Mouse (Mus musculus) midbrain, embryonic 12.5 days (tissue): Measurements from ENCODE around the gene Sema6d. TPM values are rescaled to one million over a fixed set of nuclear protein-coding genes. Genes with fewer than 3 reads are reported as not detected.

Experiments
- ATAC-seq: fragments of 200-750 bp; cut with Nextera tagmentation; 2 replicates; pipeline ENCODE4 v1.8.0; 2017; ENCODE audit warnings: low read depth, moderate TSS enrichment, moderate library complexity; ENCODE audit not compliant: low FRiP score
- H3K27ac ChIP-seq: fragments of 300-500 bp; sonication (generic); replicated peaks from 2 replicates; pipeline ENCODE4 v1.5.1; 2016; ENCODE audit warnings: mild to moderate bottlenecking
- H3K27me3 ChIP-seq: fragments of 300-500 bp; sonication (generic); 2 replicates; pipeline ENCODE4 v1.6.1; 2016; ENCODE audit warnings: mild to moderate bottlenecking
- H3K36me3 ChIP-seq: fragments of 300-500 bp; sonication (generic); 2 replicates; pipeline ENCODE4 v1.6.1; 2016
- H3K4me1 ChIP-seq: fragments of 300-500 bp; sonication (generic); 2 replicates; pipeline ENCODE4 v1.6.1; 2016
- H3K4me2 ChIP-seq: fragments of 300-500 bp; sonication (generic); replicated peaks from 2 replicates; pipeline ENCODE4 v1.6.1; 2016; ENCODE audit warnings: mild to moderate bottlenecking, moderate library complexity
- H3K4me3 ChIP-seq: fragments of 300-500 bp; sonication (generic); 2 replicates; pipeline ENCODE4 v1.5.1; 2016; ENCODE audit warnings: mild to moderate bottlenecking
- H3K9ac ChIP-seq: fragments of 300-500 bp; sonication (generic); replicated peaks from 2 replicates; pipeline ENCODE4 v1.6.1; 2016; ENCODE audit warnings: mild to moderate bottlenecking, moderate library complexity
- H3K9me3 ChIP-seq: fragments of 300-500 bp; sonication (generic); 2 replicates; pipeline ENCODE4 v1.6.1; 2016; ENCODE audit warnings: mild to moderate bottlenecking
- WGBS: fragments of 180-500 bp; shearing (Covaris S2); methylation state at CpG from one replicate; pipeline ENCODE4 v1.1.7; 2016; 5-methylcytosine and 5-hydroxymethylcytosine counted together
- polyA plus RNA-seq: library from polyadenylated mRNA; unstranded; fragments of >200 nt; fragmentation: Nextera tagmentation; extraction: Ambion mirVana; gene quantifications from 2 replicates; pipeline ENCODE4 v1.2.1, GENCODE M21; 2016

Sema6d gene
- polyA plus RNA-seq, 1 experiment from 2014 or later = 17.5 TPM

DNA sequence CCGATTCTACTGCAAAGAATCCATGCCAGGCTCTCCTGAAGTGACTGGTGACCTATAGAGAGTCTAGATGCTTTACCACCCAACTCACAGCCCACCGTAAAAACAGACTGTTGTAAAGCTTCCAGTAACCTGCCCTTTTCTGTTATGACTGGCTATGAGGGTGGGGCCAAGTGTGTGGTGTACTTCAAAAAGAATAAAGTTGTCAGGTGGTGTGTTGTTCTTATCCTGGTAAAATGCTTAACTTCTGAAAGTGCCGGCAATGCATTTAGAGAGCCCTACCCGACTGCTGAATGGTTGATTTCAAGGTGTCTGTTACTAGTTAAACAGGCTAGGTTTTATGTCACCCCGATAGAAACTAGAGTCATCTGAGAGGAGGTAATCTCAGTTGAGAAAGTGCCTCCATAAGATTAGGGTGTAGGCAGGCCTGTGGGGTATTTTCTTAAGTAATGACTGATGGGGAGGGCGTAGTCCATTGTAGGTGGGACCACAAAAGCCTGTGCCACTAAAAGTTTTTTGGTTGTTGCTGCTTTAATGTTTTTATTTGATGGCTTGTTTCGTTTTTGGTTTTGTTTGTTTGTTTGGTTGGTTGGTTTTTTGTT, 544.7 kb downstream of the Sema6d start:
- WGBS = 89% methylated on average over 7 of the region's 7 CpGs
- H3K27me3 ChIP-seq = peaks cover 5% of the 10 kb centered on the region; the same call in 1 of the 2 replicates
- no peaks in the 10 kb centered on the region for H3K9me3 ChIP-seq
- H3K36me3 ChIP-seq = no peaks in the 10 kb centered on the region
- H3K4me3 ChIP-seq = no peak overlapping the region
- ATAC-seq = no peak
- no peak overlapping the region for H3K4me2 ChIP-seq
- H3K27ac ChIP-seq = no peak overlapping the region
- no peak overlapping the region for H3K9ac ChIP-seq
- H3K4me1 ChIP-seq = peaks cover 8% of the 10 kb centered on the region

DNA sequence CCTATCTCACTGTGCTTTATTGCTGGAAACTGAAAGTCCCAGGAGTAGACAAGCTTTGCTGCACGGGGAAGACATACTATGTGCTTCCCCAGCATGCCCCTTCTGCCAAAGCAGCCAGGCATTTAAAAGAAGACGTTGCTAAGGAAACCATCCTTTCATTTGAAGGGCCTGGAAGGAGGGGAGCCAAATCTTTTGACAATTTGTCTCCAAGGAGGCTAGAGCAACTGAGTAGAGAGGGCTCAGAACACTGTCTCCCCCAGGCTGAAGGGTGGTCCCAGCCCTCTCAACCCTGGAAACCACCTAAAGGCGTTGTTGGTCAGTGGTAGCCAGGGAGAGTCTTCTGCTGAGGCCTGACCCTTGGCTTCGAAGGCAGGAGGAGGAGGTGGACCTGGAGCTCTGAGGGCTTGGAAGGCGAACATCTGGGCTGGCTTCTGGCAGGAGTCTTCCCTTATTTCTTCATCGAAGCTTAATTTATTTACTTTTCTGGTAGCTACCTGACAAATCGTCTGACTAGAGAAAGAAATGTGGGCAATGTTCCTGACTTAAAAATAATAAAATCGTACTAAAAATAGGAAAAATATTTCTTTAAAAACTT, 545.6 kb downstream of the Sema6d start:
- H3K4me1 ChIP-seq = peaks cover 8% of the 10 kb centered on the region
- no peak overlapping the region for H3K4me2 ChIP-seq
- 38% methylated on average over 8 of the region's 8 CpGs for WGBS
- peaks cover 5% of the 10 kb centered on the region; the same call in 1 of the 2 replicates for H3K27me3 ChIP-seq
- ATAC-seq = no peak
- no peak overlapping the region for H3K4me3 ChIP-seq
- H3K36me3 ChIP-seq = no peaks in the 10 kb centered on the region
- H3K9ac ChIP-seq = no peak overlapping the region
- no peak overlapping the region for H3K27ac ChIP-seq
- H3K9me3 ChIP-seq = no peaks in the 10 kb centered on the region

DNA sequence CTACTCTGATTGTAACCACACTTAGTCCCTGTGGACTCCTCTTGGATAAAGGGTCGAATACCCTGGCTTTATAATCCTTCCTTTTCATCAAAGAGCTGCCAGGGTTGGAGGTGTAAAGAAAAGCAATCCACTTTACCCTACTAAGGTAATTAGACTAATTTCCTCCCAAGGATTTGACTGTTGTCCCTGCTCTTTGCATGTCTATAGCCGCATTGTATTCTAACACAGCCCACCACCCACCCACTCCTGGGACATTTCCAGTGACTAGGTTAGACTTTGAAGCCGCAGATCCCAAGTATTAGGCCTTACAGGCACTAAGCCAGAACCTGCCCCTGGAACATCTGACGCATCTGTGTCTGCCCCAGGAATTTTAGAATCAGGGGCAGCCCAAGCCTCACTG, 547.3 kb downstream of the Sema6d start:
- H3K9me3 ChIP-seq = no peaks in the 10 kb centered on the region

DNA sequence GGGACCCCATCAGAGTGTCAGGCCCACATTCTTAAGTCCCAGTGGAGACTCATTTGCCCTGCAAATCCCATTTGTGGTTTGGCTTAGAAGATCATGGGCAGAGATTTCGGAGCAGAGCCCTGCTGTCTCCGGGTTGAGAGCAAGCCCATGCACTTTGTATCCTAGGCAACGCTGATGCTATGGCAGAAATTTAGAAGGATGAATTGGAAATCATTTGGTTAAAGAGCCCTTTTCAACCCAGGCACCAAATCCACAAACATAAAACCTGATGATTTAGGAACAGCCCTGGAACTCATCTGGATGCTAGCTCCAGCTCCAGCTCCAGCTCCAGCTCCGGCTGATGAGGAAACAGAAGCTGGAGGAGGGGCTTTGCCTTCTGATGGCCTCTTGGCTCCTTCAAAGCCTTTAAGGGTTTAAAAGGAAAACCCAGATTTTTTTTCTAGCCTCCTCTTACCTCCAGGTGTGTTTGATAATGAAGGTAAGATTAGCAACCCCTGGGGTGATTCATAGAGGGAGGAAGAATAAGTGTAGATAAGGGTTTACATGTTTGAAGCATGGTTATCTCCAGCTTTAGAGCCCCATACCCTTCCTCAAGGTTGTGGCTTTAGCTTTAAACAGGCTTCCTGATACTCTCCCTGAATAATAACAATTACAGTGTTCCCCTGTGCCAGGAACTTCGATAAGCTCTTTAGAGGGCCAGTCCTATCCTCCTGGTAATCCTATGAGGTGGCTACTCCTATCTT, 549.6 kb downstream of the Sema6d start:
- H3K4me1 ChIP-seq = peaks cover 13% of the 10 kb centered on the region
- no peaks in the 10 kb centered on the region for H3K36me3 ChIP-seq
- H3K4me3 ChIP-seq = no peak overlapping the region
- peaks cover 5% of the 10 kb centered on the region; the same call in 1 of the 2 replicates for H3K27me3 ChIP-seq
- WGBS = 38% methylated on average over 5 of the region's 5 CpGs
- no peak overlapping the region for H3K9ac ChIP-seq
- no peak overlapping the region for H3K4me2 ChIP-seq
- no peaks in the 10 kb centered on the region for H3K9me3 ChIP-seq
- H3K27ac ChIP-seq = no peak overlapping the region
- ATAC-seq = 0 out of 2 replicates have a peak, but pooled peaks have one; percentile 4

More for the DNA sequence above, 547.3 kb downstream of the Sema6d start:
- WGBS = 39% methylated on average over 4 of the region's 4 CpGs
- Histone ChIP-seq H3K4me3 (no peak overlapping the region), H3K27ac (no peak overlapping the region), H3K4me1 (peaks cover 13% of the 10 kb centered on the region), H3K27me3 (peaks cover 5% of the 10 kb centered on the region; the same call in 1 of the 2 replicates), H3K36me3 (no peaks in the 10 kb centered on the region), H3K4me2 (no peak overlapping the region), H3K9ac (no peak overlapping the region)
- ATAC-seq = no peak

DNA sequence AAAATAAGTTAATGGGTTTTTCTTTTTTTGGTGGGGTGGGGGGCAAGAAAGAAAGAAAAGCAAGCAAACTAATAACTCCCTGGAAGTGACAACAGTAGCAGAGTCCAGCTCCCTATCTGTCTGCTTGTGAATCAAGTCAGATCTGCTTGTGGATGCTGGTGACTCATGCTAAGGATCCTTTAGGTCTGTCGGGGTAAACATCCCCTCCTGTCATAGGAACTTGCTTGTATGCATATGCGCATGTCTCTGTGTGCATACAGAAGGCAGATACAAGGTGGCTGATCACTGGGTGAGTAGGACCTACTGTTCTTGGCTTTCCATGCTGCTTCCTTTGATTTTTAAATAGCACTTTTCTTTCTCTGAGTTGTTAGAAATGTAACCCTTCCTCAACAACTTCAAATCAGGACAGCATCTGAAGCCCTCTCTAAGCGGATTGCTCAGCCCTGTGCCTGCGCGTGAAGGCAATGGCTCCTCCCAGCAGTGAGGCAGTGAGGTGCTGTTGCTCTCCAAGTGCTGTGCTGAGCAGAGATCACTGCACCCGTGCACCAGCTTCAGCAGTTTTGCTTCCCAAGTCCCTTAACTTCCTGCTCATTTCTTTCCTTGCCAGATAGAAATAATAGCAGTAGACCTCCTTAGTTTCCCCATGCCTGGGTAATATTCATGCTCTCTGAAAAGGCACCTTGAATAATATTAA, 550.9 kb downstream of the Sema6d start:
- Histone ChIP-seq H3K4me2 (no peak overlapping the region), H3K4me1 (peaks cover 8% of the 10 kb centered on the region; the same call in 1 of the 2 replicates), H3K9me3 (no peaks in the 10 kb centered on the region), H3K36me3 (no peaks in the 10 kb centered on the region), H3K4me3 (no peak overlapping the region), H3K27me3 (peaks cover 5% of the 10 kb centered on the region; the same call in 1 of the 2 replicates), H3K9ac (no peak overlapping the region), H3K27ac (no peak overlapping the region)
- WGBS = 41% methylated on average over 6 of the region's 6 CpGs
- ATAC-seq = no peak

DNA sequence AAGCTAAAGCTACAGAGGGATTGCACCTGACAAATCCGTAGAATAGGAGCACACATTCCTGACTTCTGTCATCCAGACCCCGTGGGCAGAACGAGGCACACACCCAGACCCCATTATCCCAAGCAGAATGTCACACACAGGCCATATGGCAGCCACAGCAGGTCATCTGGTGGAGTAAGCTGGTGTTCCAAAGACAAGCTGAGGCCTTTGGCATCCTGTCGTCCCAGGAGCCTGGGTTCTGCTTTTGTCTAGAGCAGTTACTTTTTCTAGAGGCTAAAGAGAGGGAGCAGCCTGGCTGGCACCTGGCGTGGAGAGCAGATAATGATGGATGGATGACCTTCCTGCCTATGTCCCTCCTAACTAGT, 551.4 kb downstream of the Sema6d start:
- H3K27ac ChIP-seq = no peak overlapping the region
- no peak overlapping the region for H3K4me2 ChIP-seq
- H3K27me3 ChIP-seq = peaks cover 5% of the 10 kb centered on the region; the same call in 1 of the 2 replicates
- peaks cover 8% of the 10 kb centered on the region; the same call in 1 of the 2 replicates for H3K4me1 ChIP-seq
- ATAC-seq = no peak
- WGBS = 28% methylated on average over 5 of the region's 5 CpGs
- no peak overlapping the region for H3K4me3 ChIP-seq
- no peaks in the 10 kb centered on the region for H3K9me3 ChIP-seq
- H3K9ac ChIP-seq = no peak overlapping the region
- no peaks in the 10 kb centered on the region for H3K36me3 ChIP-seq

DNA sequence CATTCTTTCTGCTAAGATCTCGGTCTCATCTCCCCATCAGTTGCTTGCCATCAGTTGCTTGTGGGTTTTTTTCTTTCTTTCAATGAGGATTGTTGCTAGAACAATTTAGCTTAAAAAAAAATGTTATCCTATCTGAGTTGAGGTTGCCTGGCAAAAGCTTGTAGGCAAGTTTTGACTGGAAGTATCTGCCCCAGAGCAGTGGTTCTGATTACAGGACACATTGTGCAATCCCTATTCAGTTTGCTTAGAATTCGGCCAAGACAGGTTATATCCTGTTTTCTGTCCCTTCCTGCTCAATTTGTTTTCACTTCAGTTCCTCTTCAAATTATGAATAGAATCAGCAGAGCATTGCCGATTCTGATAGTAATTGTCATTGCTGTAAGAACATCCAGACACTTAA, 552.4 kb downstream of the Sema6d start:
- no peak for ATAC-seq
- H3K9me3 ChIP-seq = no peaks in the 10 kb centered on the region
- no peak overlapping the region for H3K27ac ChIP-seq
- H3K27me3 ChIP-seq = peaks cover 5% of the 10 kb centered on the region; the same call in 1 of the 2 replicates
- H3K4me1 ChIP-seq = peaks cover 8% of the 10 kb centered on the region; the same call in 1 of the 2 replicates
- H3K4me2 ChIP-seq = no peak overlapping the region
- no peak overlapping the region for H3K9ac ChIP-seq
- 62% methylated on average over 3 of the region's 3 CpGs for WGBS
- H3K4me3 ChIP-seq = no peak overlapping the region
- no peaks in the 10 kb centered on the region for H3K36me3 ChIP-seq

DNA sequence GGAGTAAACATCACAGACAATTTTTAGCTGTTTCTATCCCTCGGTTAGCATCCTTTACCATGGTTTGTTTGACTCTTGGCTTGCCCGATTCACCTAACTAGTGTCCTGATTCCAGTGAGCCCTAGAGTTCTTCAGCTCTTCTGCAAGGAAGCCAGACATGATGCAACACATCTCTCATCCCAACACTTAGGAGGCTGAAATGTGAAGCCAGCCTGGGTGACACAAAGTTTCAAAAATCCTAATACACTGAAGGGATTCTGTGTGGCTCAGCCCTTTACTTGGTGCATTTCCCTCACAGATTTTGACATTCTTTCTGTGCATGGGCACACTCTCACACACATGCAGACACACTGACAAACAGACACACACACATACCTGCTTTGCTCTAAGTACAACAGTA, 560.8 kb downstream of the Sema6d start:
- Histone ChIP-seq H3K9ac (no peak overlapping the region), H3K4me1 (no peaks in the 10 kb centered on the region), H3K27ac (no peak overlapping the region), H3K9me3 (no peaks in the 10 kb centered on the region), H3K27me3 (no peaks in the 10 kb centered on the region), H3K4me2 (no peak overlapping the region), H3K36me3 (no peaks in the 10 kb centered on the region), H3K4me3 (no peak overlapping the region)
- ATAC-seq = no peak
- WGBS = 92% methylated on average over 2 of the region's 2 CpGs

DNA sequence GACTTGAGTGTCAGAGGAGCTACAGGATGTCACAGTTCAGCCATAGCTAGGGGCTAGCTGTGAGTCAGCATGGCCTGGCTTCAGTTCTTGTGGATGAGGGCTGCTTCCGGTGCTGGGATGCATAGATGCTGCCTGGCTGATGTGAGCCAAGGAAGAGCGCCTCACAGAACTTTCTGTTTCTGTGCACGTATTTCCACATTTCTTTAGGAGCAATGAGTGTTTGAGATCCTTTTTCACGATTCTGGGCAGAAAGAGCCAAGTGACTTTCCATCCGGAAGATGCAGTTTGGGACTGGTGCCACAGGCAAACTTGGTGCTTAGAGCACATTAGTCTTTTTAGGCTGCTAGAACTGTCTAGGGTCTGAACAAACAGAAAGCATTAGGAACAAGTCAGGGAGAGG, 561.4 kb downstream of the Sema6d start:
- Histone ChIP-seq H3K36me3 (no peaks in the 10 kb centered on the region), H3K4me1 (no peaks in the 10 kb centered on the region), H3K9me3 (no peaks in the 10 kb centered on the region), H3K4me3 (no peak overlapping the region), H3K27me3 (no peaks in the 10 kb centered on the region), H3K27ac (no peak overlapping the region), H3K9ac (no peak overlapping the region), H3K4me2 (no peak overlapping the region)
- no peak for ATAC-seq
- WGBS = 84% methylated on average over 5 of the region's 5 CpGs

DNA sequence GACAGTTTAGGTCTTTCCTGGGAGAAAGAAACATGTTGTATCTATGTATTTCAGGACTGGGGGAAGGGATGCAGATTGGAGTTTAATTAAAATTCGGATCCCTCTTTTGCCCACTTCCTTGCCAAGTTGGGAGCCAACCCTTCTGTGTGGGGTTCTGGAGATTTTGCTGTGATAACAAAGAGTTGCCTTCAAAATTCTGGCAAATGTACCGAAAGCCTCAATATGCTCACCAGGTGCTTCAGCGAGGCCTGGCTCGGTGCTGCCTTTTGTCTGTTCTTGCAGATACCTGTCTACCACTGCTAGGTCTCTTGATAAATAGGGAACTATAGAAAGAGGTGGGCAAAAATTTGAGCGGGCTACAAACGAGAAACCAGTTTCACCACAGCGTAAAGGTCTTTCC, 563.4 kb downstream of the Sema6d start:
- H3K4me2 ChIP-seq = no peak overlapping the region
- H3K4me1 ChIP-seq = no peaks in the 10 kb centered on the region
- H3K27me3 ChIP-seq = no peaks in the 10 kb centered on the region
- 90% methylated on average over 7 of the region's 7 CpGs for WGBS
- H3K9me3 ChIP-seq = no peaks in the 10 kb centered on the region
- H3K36me3 ChIP-seq = no peaks in the 10 kb centered on the region
- no peak overlapping the region for H3K27ac ChIP-seq
- no peak for ATAC-seq
- H3K4me3 ChIP-seq = no peak overlapping the region
- H3K9ac ChIP-seq = no peak overlapping the region

DNA sequence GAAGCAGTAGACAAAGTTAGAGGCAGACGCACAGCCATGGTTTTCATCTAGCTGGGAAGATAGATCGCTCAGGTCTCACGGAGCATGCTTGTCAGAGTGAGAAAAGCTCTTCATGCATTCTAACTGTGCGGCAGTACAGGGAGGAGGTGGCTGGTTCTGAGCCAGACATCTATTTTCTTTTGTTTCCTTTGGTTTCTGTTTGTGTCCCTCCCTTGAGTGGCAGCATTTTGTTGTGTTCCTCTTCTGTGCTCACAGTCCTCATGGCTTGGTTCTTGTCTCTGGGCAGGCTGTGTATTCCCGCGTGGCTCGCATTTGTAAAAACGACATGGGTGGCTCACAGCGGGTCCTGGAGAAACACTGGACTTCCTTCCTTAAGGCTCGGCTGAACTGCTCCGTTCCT, 567.6 kb downstream of the Sema6d start:
- Histone ChIP-seq H3K27ac (no peak overlapping the region), H3K4me3 (no peak overlapping the region), H3K4me2 (no peak overlapping the region), H3K9ac (no peak overlapping the region), H3K36me3 (no peaks in the 10 kb centered on the region), H3K4me1 (no peaks in the 10 kb centered on the region), H3K9me3 (no peaks in the 10 kb centered on the region), H3K27me3 (no peaks in the 10 kb centered on the region)
- ATAC-seq = no peak
- 83% methylated on average over 11 of the region's 11 CpGs for WGBS

DNA sequence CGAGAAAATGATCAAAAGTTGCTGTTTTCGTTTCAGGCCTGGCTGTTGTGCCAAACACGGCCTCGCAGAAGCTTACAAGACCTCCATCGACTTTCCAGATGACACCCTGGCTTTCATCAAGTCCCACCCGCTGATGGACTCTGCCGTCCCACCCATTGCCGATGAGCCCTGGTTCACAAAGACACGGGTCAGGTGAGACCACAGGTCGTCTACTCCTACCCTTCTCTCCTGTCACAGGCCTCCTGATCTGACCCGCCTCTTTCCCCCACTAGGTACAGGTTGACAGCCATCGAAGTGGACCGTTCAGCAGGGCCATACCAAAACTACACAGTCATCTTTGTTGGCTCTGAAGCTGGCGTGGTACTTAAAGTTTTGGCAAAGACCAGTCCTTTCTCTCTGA, 568.6 kb downstream of the Sema6d start:
- Histone ChIP-seq H3K9me3 (no peaks in the 10 kb centered on the region), H3K36me3 (no peaks in the 10 kb centered on the region), H3K9ac (no peak overlapping the region), H3K4me2 (no peak overlapping the region), H3K4me1 (no peaks in the 10 kb centered on the region), H3K27ac (no peak overlapping the region), H3K27me3 (no peaks in the 10 kb centered on the region), H3K4me3 (no peak overlapping the region)
- WGBS = 90% methylated on average over 14 of the region's 14 CpGs
- no peak for ATAC-seq
